In genomic region chr11:3127303-3127795, GRCm38 (mm10) we compare ENCODE assay signal across 7 mouse cellular contexts.
DNase-seq lines count a peak whose midpoint lies in the region; ATAC-seq lines count a peak whose summit lies in the region.
"Not testable (repeated sequence)": the region's sequence is repeated elsewhere in the genome, so short reads cannot be mapped to it uniquely, and the experiment has no call there.

No protein-coding gene starts in this region.

- not testable (repeated sequence) for H3K9ac ChIP-seq in embryonic facial prominence, embryonic 13.5 days; intestine, embryonic 16.5 days (ENCODE audit: low read depth, low read length); liver, embryonic 12.5 days; midbrain, embryonic 15.5 days

- H3K27ac ChIP-seq in embryonic facial prominence, embryonic 13.5 days; intestine, embryonic 16.5 days (ENCODE audit: low read length); liver, embryonic 12.5 days; midbrain, embryonic 15.5 days: not testable (repeated sequence)

- WGBS in embryonic facial prominence, embryonic 13.5 days, result 90% methylated on average over 5 of the region's 7 CpGs
- 72% methylated on average over 5 of the region's 7 CpGs for WGBS in intestine, embryonic 16.5 days
- 75% methylated on average over 5 of the region's 7 CpGs for WGBS in liver, embryonic 12.5 days (ENCODE audit: insufficient replicate concordance)
- 90% methylated on average over 5 of the region's 7 CpGs for WGBS in midbrain, embryonic 15.5 days

- not testable (repeated sequence) for H3K4me1 ChIP-seq in embryonic facial prominence, embryonic 13.5 days; intestine, embryonic 16.5 days (ENCODE audit: control insufficient read depth, insufficient read depth, low read length); liver, embryonic 12.5 days; midbrain, embryonic 15.5 days

- H3K9me3 ChIP-seq in embryonic facial prominence, embryonic 13.5 days, result peaks cover 20% of the 10 kb centered on the region
- H3K9me3 ChIP-seq in intestine, embryonic 16.5 days (ENCODE audit: control insufficient read depth, low read length), result not testable (repeated sequence)
- H3K9me3 ChIP-seq in liver, embryonic 12.5 days (replicated peaks), result peaks cover 14% of the 10 kb centered on the region
- H3K9me3 ChIP-seq in midbrain, embryonic 15.5 days, result peaks cover 16% of the 10 kb centered on the region

- not testable (repeated sequence) for H3K4me3 ChIP-seq in embryonic facial prominence, embryonic 13.5 days; intestine, embryonic 16.5 days (ENCODE audit: low read length); liver, embryonic 12.5 days; midbrain, embryonic 15.5 days

- peak; percentile 54 for ATAC-seq in embryonic facial prominence, embryonic 13.5 days (ENCODE audit: insufficient number of reproducible peaks, insufficient read depth, low FRiP score, low TSS enrichment, low read depth)
- ATAC-seq in intestine, embryonic 16.5 days, result peak; percentile 79
- ATAC-seq in liver, embryonic 12.5 days, result peak; percentile 33
- peak; percentile 34 for ATAC-seq in midbrain, embryonic 15.5 days (replicated peaks)

- peak; percentile 53 for DNase-seq in adrenal gland, postnatal 10 days
- peak; percentile 96 for DNase-seq in heart, adult 11 months
- DNase-seq in splenic B cell, adult 2 months (ENCODE audit: low read depth, low spot score), result peak; percentile 60

- not testable (repeated sequence) for H3K4me2 ChIP-seq in embryonic facial prominence, embryonic 13.5 days; intestine, embryonic 16.5 days (ENCODE audit: low read depth, low read length); liver, embryonic 12.5 days; midbrain, embryonic 15.5 days

- not testable (repeated sequence) for H3K27me3 ChIP-seq in embryonic facial prominence, embryonic 13.5 days; intestine, embryonic 16.5 days (replicated peaks; ENCODE audit: control insufficient read depth, insufficient read depth, low read length); liver, embryonic 12.5 days (replicated peaks); midbrain, embryonic 15.5 days (replicated peaks); splenic B cell, adult 2 months (ENCODE audit: control insufficient read depth, insufficient read depth, low read length, poor library complexity, severe bottlenecking)

- peaks cover 12% of the 10 kb centered on the region for H3K36me3 ChIP-seq in embryonic facial prominence, embryonic 13.5 days
- H3K36me3 ChIP-seq in intestine, embryonic 16.5 days (ENCODE audit: control insufficient read depth, insufficient read depth, low read length); liver, embryonic 12.5 days; midbrain, embryonic 15.5 days (replicated peaks); splenic B cell, adult 2 months (ENCODE audit: control insufficient read depth, insufficient read depth, low read length, poor library complexity, severe bottlenecking): not testable (repeated sequence)
